In the genomic region with DNA sequence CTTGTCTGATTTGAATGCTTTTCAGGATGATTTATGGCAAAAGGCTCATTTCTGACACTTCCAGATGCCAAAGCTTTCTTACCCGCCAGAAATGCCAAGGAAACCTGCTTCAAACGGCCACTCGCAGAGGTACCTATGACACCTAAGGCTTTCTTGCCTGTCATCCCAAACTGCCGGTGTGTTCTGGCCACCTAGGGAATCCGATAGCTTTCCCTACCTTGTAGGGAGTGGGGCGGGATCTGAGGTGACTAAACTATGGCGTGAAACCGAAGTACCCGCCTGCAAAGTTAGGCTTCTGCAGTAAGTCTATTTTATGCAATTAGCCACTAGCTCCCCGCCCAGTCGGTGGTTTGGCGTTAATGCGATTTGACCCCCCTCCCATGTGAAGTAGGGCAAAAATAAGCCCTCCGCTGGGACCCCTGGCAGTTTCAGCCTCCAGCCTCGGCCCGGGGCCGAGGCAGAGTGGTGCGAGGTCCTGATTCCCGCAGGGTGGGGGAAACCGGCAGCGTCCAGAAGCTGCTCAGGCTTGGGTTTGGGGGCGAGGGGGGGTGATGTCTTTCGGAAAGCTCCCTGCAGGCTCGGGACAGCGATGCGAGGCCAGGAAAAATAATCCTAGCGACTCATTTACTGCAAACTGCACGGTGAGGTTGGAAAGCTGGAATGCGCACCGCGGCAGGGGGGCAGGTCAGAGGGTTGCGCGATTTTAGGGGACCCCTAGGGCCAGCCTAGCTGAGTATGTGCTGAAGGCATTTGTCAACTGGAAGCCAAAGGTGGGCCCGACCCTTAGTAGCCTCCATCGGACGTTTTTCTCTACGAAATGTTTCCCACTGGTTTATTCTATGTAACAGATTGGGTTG, we compare ENCODE assay signal across 9 mouse cellular contexts. TPM values are rescaled to one million over a fixed set of nuclear protein-coding genes. Genes with fewer than 3 reads are reported as not detected.
A peak's percentile ranks its signal among the peaks of the same experiment; 100 is the strongest.
DNase-seq lines count a peak whose midpoint lies in the region; ATAC-seq lines count a peak whose summit lies in the region.
"Had no signal": no experiment of that assay in that cellular context is flagged by ENCODE, and none has a peak within 500 bp of the region (broad histone marks: within the 10 kb centered on the region; RNA-seq: fewer than 3 reads in every experiment).

No protein-coding gene starts in this region.

- peaks cover 90% of the 10 kb centered on the region for H3K27me3 ChIP-seq in heart, embryonic 15.5 days
- peaks cover 46% of the 10 kb centered on the region for H3K27me3 ChIP-seq in hindbrain, embryonic 16.5 days (replicated peaks; ENCODE audit: control insufficient read depth, insufficient read depth, low read length)
- H3K27me3 ChIP-seq in neural tube, embryonic 11.5 days (ENCODE audit: control insufficient read depth, insufficient read depth, low read length): peaks cover 64% of the 10 kb centered on the region

- H3K4me1 ChIP-seq in heart, embryonic 15.5 days (replicated peaks): peaks cover 24% of the 10 kb centered on the region
- H3K4me1 ChIP-seq in hindbrain, embryonic 16.5 days (ENCODE audit: control insufficient read depth, insufficient read depth, low read depth, low read length): peaks cover 5% of the 10 kb centered on the region
- peaks cover 12% of the 10 kb centered on the region for H3K4me1 ChIP-seq in neural tube, embryonic 11.5 days (ENCODE audit: control insufficient read depth, insufficient read depth, low read length)

- no peak for ATAC-seq in heart, embryonic 15.5 days (replicated peaks; ENCODE audit: insufficient number of reproducible peaks, insufficient read depth, low FRiP score, low read depth)
- ATAC-seq in hindbrain, embryonic 16.5 days: peak; percentile 58
- ATAC-seq in neural tube, embryonic 11.5 days (ENCODE audit: insufficient read depth, low FRiP score, low TSS enrichment): no peak

- no peaks in the 10 kb centered on the region for H3K9me3 ChIP-seq in heart, embryonic 15.5 days (replicated peaks)
- H3K9me3 ChIP-seq in hindbrain, embryonic 16.5 days (ENCODE audit: control insufficient read depth, low read length): no peaks in the 10 kb centered on the region
- H3K9me3 ChIP-seq in neural tube, embryonic 11.5 days (ENCODE audit: control insufficient read depth, low read length): no peaks in the 10 kb centered on the region

- no peak overlapping the region for H3K9ac ChIP-seq in heart, embryonic 15.5 days
- no peak overlapping the region for H3K9ac ChIP-seq in hindbrain, embryonic 16.5 days (ENCODE audit: low read depth, low read length)
- no peak overlapping the region for H3K9ac ChIP-seq in neural tube, embryonic 11.5 days (ENCODE audit: low read length)

- no peak overlapping the region for H3K27ac ChIP-seq in heart, embryonic 15.5 days
- no peak overlapping the region for H3K27ac ChIP-seq in hindbrain, embryonic 16.5 days (ENCODE audit: low read depth, low read length)
- H3K27ac ChIP-seq in neural tube, embryonic 11.5 days (ENCODE audit: low read depth, low read length): no peak overlapping the region
- H3K27ac ChIP-seq: macrophage had no signal

- peak overlapping the region; percentile 68 for H3K4me2 ChIP-seq in heart, embryonic 15.5 days
- H3K4me2 ChIP-seq in hindbrain, embryonic 16.5 days (ENCODE audit: low read length): peak overlapping the region; percentile 45
- peak overlapping the region; percentile 41 for H3K4me2 ChIP-seq in neural tube, embryonic 11.5 days (ENCODE audit: low read depth)

- no peak for DNase-seq in heart, postnatal 10 days
- DNase-seq in embryo, embryonic 10.5 days (ENCODE audit: low spot score): peak; percentile 62
- peak; percentile 49 for DNase-seq in neural tube, embryonic 11.5 days (ENCODE audit: low spot score)
- DNase-seq in gastrocnemius, adult 18-20 months (ENCODE audit: low spot score): no peak
- no peak for DNase-seq in left cerebral cortex, adult 18-20 months (ENCODE audit: low spot score in 2 of 2)
- DNase-seq in right cerebral cortex, postnatal 14 days: no peak

- H3K36me3 ChIP-seq in heart, embryonic 15.5 days: no peaks in the 10 kb centered on the region
- H3K36me3 ChIP-seq in hindbrain, embryonic 16.5 days (ENCODE audit: control insufficient read depth, insufficient read depth, low read length): no peaks in the 10 kb centered on the region
- no peaks in the 10 kb centered on the region for H3K36me3 ChIP-seq in neural tube, embryonic 11.5 days (ENCODE audit: control insufficient read depth, insufficient read depth, low read length)

- WGBS in heart, embryonic 15.5 days: 4% methylated on average over 37 of the region's 37 CpGs
- WGBS in hindbrain, embryonic 16.5 days: 1% methylated on average over 37 of the region's 37 CpGs
- WGBS in neural tube, embryonic 11.5 days: under 1% methylated on average over 37 of the region's 37 CpGs

- intact Hi-C loops in heart, postnatal 10 days (cut with DNase I): no loop called here

- H3K4me3 ChIP-seq in heart, embryonic 15.5 days: peak overlapping the region; percentile 42
- no peak overlapping the region for H3K4me3 ChIP-seq in hindbrain, embryonic 16.5 days (ENCODE audit: low read length)
- H3K4me3 ChIP-seq in neural tube, embryonic 11.5 days (ENCODE audit: low read depth, low read length): peak overlapping the region; percentile 14

RNA-seq across cellular contexts. Expression of gene Twist1, which starts 10.8 kb away (rescaled TPM):
- 3.3 TPM in 2 replicates for polyA plus RNA-seq in heart, embryonic 15.5 days (2015; fragmentation: Nextera tagmentation; extraction: Ambion mirVana)
- total RNA-seq in heart, postnatal 10 days (2021): 1 to 10 TPM; 3.6 to 4.5 TPM
- polyA plus RNA-seq in hindbrain, embryonic 16.5 days (2015; fragmentation: Nextera tagmentation; extraction: Ambion mirVana): 0.34 and 1.0 TPM in 2 replicates
- polyA plus RNA-seq in neural tube, embryonic 11.5 days (2014; fragmentation: Nextera tagmentation; extraction: Ambion mirVana): 20.9 and 25.2 TPM in 2 replicates
- total RNA-seq in gastrocnemius, adult 18-20 months (2021): 1 to 10 TPM; 1.0 to 1.5 TPM
- total RNA-seq in left cerebral cortex, adult 18-20 months (2021): 1 to 10 TPM; 1.0 to 1.5 TPM
- polyA plus RNA-seq: macrophage had no signal

RNA-seq across cellular contexts. Expression of gene Ferd3l, which starts 40.0 kb away (rescaled TPM):
- polyA plus RNA-seq in heart, embryonic 15.5 days (2015; fragmentation: Nextera tagmentation; extraction: Ambion mirVana): not detected in 2 replicates
- not detected for total RNA-seq in heart, postnatal 10 days (2021)
- polyA plus RNA-seq in hindbrain, embryonic 16.5 days (2015; fragmentation: Nextera tagmentation; extraction: Ambion mirVana): 0.24 and 0.42 TPM in 2 replicates
- polyA plus RNA-seq in neural tube, embryonic 11.5 days (2014; fragmentation: Nextera tagmentation; extraction: Ambion mirVana): 0.72 and 1.2 TPM in 2 replicates
- total RNA-seq in gastrocnemius, adult 18-20 months (2021): not detected
- not detected for total RNA-seq in left cerebral cortex, adult 18-20 months (2021)
- polyA plus RNA-seq: macrophage had no signal

Comparison
In these comparisons a context has a peak if more than half of its experiments do, and no peak if none do; other contexts are left out.
1. DNase-seq: peak in embryo, embryonic 10.5 days (single experiment) and neural tube, embryonic 11.5 days (single experiment); none in heart, postnatal 10 days (0 of 2), gastrocnemius, adult 18-20 months (single experiment), left cerebral cortex, adult 18-20 months (0 of 2) and right cerebral cortex, postnatal 14 days (single experiment).
2. Peak in every context shown above with its lines, with median percentiles within 50 percentile points of each other: H3K4me2 ChIP-seq.